Comparison of ENCODE assay signal across 9 mouse cellular contexts in genomic region chr7:4521231-4522003, GRCm38 (mm10). TPM values are rescaled to one million over a fixed set of nuclear protein-coding genes. Genes with fewer than 3 reads are reported as not detected.
DNase-seq lines count a peak whose midpoint lies in the region; ATAC-seq and TF ChIP-seq lines count a peak whose summit lies in the region.
"Had no signal": no experiment of that assay in that cellular context is flagged by ENCODE, and none has a peak within 500 bp of the region (broad histone marks: within the 10 kb centered on the region; RNA-seq: fewer than 3 reads in every experiment).

No protein-coding gene starts in this region.

- intact Hi-C loops in heart, postnatal 10 days (cut with DNase I), result loop anchor here (10.0 kb wide), 1 partner anchor 227 kb away; no protein-coding TSS in a partner anchor
- intact Hi-C loops in left cerebral cortex, postnatal 25 days (cut with DNase I), result no loop called here

- peak; percentile 27 for ATAC-seq in megakaryocyte-erythroid progenitor cell, adult 5-6 weeks (replicated peaks; ENCODE audit: low FRiP score, low TSS enrichment, poor library complexity, severe bottlenecking)

- H3K4me3 ChIP-seq in thymus, adult 2 months (ENCODE audit: control insufficient read depth, insufficient read depth, low read length), result 0 out of 2 replicates have a peak overlapping the region, but pooled peaks have one; percentile 0

- no peaks in the 10 kb centered on the region for H3K36me3 ChIP-seq in thymus, adult 2 months (ENCODE audit: control insufficient read depth, insufficient read depth, low read length)

- H3K4me1 ChIP-seq in thymus, adult 2 months (replicated peaks; ENCODE audit: control insufficient read depth, insufficient read depth, low read length), result peaks cover 16% of the 10 kb centered on the region

- TF ChIP-seq CTCF in thymus, adult 2 months (IDR thresholded peaks at IDR 0.05; ENCODE audit: borderline replicate concordance, control insufficient read depth, extremely low read depth, insufficient read depth, low read length, poor library complexity), result no peak

- DNase-seq in thymus, adult 2 months, result no peak
- no peak for DNase-seq in thymus, adult 18-20 months
- DNase-seq in heart, postnatal 10 days, result peak; percentile 76 to 77
- no peak for DNase-seq in spleen, postnatal 10 days (ENCODE audit: low spot score in 2 of 2)
- DNase-seq in left cerebral cortex, postnatal 25 days (ENCODE audit: low spot score in 2 of 2), result no peak
- DNase-seq in right cerebral cortex, postnatal 36 days (ENCODE audit: low spot score in 2 of 2), result no peak
- DNase-seq in spleen, adult 18-20 months, result no peak

- no peak for TF ChIP-seq POLR2A in thymus, adult 2 months (IDR thresholded peaks at IDR 0.05; ENCODE audit: control insufficient read depth, extremely low read depth, insufficient read depth, low read length, poor library complexity)

- H3K27ac ChIP-seq in thymus, adult 2 months (ENCODE audit: control insufficient read depth, insufficient read depth, low read length), result no peak overlapping the region

- H3K27me3 ChIP-seq in thymus, adult 2 months (ENCODE audit: control insufficient read depth, insufficient read depth, low read length), result no peaks in the 10 kb centered on the region

- 47% methylated on average over 32 of the region's 32 CpGs for WGBS in thymus, adult 2 months

RNA-seq across cellular contexts. Expression of gene Tnni3, which starts 2.6 kb away (rescaled TPM):
- 79.0 and 1,187 TPM in 2 replicates for polyA plus RNA-seq in thymus, adult 2 months (2012; rRNA removed)
- 1,000 to 10,000 TPM; 6,124 to 6,345 TPM for total RNA-seq in heart, postnatal 10 days (2021)
- total RNA-seq in megakaryocyte-erythroid progenitor cell, adult 5-6 weeks (2014; fragmentation: Nextera tagmentation), result 2.1 and 10.2 TPM in 2 replicates
- total RNA-seq in megakaryocyte-erythroid progenitor cell, adult 5-6 weeks (2017), result 2.4 TPM in 1 of 2 replicates, not detected in the other
- 1 to 10 TPM; 1.0 to 1.2 TPM for total RNA-seq in left cerebral cortex, postnatal 25 days (2021)
- total RNA-seq: liver, adult 2 months had no signal

RNA-seq across cellular contexts. Expression of gene Tnnt1, which starts 5.2 kb away (rescaled TPM):
- polyA plus RNA-seq in thymus, adult 2 months (2012; rRNA removed), result 1.8 TPM in 2 replicates
- 10 to 100 TPM; 36.1 to 38.1 TPM for total RNA-seq in heart, postnatal 10 days (2021)
- total RNA-seq in megakaryocyte-erythroid progenitor cell, adult 5-6 weeks (2014; fragmentation: Nextera tagmentation), result 1.4 TPM in 1 of 2 replicates, not detected in the other
- 0.95 and 3.0 TPM in 2 replicates for total RNA-seq in megakaryocyte-erythroid progenitor cell, adult 5-6 weeks (2017)
- total RNA-seq in left cerebral cortex, postnatal 25 days (2021), result 10 to 100 TPM in 1 of 2 experiments, 1 to 10 TPM in 1; 4.6 to 10.2 TPM

RNA-seq across cellular contexts. Expression of gene Dnaaf3, which starts 10.8 kb away (rescaled TPM):
- polyA plus RNA-seq in thymus, adult 2 months (2012; rRNA removed), result 8.3 and 9.8 TPM in 2 replicates
- under 1 TPM; 0.81 to 0.87 TPM for total RNA-seq in heart, postnatal 10 days (2021)
- 1.6 and 2.8 TPM in 2 replicates for total RNA-seq in megakaryocyte-erythroid progenitor cell, adult 5-6 weeks (2014; fragmentation: Nextera tagmentation)
- total RNA-seq in megakaryocyte-erythroid progenitor cell, adult 5-6 weeks (2017), result 0.23 TPM in 1 of 2 replicates, not detected in the other
- total RNA-seq in left cerebral cortex, postnatal 25 days (2021), result under 1 TPM; 0.23 to 0.46 TPM

RNA-seq across cellular contexts. Expression of gene Ppp1r12c, which starts 19.9 kb away (rescaled TPM):
- 136 and 162 TPM in 2 replicates for polyA plus RNA-seq in thymus, adult 2 months (2012; rRNA removed)
- 10 to 100 TPM; 74.8 to 97.1 TPM for total RNA-seq in heart, postnatal 10 days (2021)
- total RNA-seq in megakaryocyte-erythroid progenitor cell, adult 5-6 weeks (2014; fragmentation: Nextera tagmentation), result 118 and 125 TPM in 2 replicates
- 85.0 and 96.2 TPM in 2 replicates for total RNA-seq in megakaryocyte-erythroid progenitor cell, adult 5-6 weeks (2017)
- 100 to 1,000 TPM; 131 to 156 TPM for total RNA-seq in left cerebral cortex, postnatal 25 days (2021)

RNA-seq across cellular contexts. Expression of gene Syt5, which starts 25.9 kb away (rescaled TPM):
- 0.39 and 0.54 TPM in 2 replicates for polyA plus RNA-seq in thymus, adult 2 months (2012; rRNA removed)
- total RNA-seq in heart, postnatal 10 days (2021), result 1 to 10 TPM; 1.7 to 2.4 TPM
- total RNA-seq in megakaryocyte-erythroid progenitor cell, adult 5-6 weeks (2014; fragmentation: Nextera tagmentation), result 0.42 TPM in 1 of 2 replicates, not detected in the other
- total RNA-seq in megakaryocyte-erythroid progenitor cell, adult 5-6 weeks (2017), result not detected in 2 replicates
- total RNA-seq in left cerebral cortex, postnatal 25 days (2021), result 100 to 1,000 TPM; 261 to 281 TPM
- total RNA-seq: liver, adult 2 months had no signal
- polyA plus RNA-seq: liver, adult 2 months had no signal

Comparison
In these comparisons a context has a peak if more than half of its experiments do, and no peak if none do; other contexts are left out.
1. DNase-seq: peak in heart, postnatal 10 days (2 of 2); none in thymus, adult 2 months (single experiment), thymus, adult 18-20 months (0 of 2), spleen, postnatal 10 days (0 of 2), left cerebral cortex, postnatal 25 days (0 of 2), right cerebral cortex, postnatal 36 days (0 of 2) and spleen, adult 18-20 months (0 of 2).
2. RNA of gene Tnni3, which starts 2.6 kb away (total RNA-seq): 6,124 to 6,345 TPM in heart, postnatal 10 days; 2.1 to 10.2 TPM in megakaryocyte-erythroid progenitor cell, adult 5-6 weeks and 1.0 to 1.2 TPM in left cerebral cortex, postnatal 25 days; every median in the first group is over 100 times any median in the second.